Mouse (Mus musculus): ENCODE measurements around the gene 5730596B20Rik.

The 5730596B20Rik gene

DNA sequence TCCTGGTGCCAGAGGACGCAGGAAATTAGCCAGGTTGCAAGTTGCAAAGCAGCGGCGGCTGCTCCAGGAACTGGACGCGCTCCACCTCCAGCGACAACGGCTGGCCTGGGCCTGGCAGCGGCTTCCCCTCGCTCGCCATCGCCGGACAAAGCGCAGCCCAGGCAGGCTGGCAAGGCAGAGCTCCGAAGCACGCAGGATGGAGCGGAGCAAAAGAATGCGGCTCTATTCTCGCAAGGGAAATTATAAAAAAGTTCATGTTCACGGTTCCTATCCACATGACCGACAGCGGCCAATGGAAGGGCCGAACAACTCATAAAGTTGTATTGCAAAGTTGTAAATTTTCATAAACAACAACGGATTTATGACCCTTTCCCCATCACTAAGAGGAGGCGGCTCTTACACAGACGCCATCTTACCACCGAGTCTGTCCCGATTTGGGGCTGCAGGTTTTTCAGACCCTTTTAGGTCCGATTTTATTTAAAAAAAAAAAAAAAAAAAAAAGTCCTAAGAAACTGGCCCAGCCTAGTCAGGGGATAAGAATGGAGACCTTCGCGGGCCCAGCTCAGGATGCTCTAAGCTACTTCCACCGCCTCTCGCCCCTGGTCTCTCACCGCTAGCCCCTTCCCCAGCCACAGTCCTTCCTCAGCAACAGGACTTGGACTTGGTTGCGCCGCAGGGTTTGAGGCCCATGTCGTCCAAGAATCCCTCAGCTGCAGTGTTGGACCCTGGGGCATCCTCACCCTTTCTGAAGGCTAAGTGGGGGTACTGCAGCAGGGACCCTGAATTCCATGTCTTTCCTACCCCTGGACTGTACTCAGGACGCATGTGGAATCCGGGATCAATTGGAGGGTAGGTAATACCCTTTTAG, 36.1 kb downstream of the 5730596B20Rik start, which contains the start of the genes Hoxa3 and Gm28308:
Hoxa3 (minus strand) TSS at position 218 of the 868 bp plus-strand sequence.
Gm28308 (minus strand) TSS at position 221 of the 868 bp plus-strand sequence.
- no peak for DNase-seq (ENCODE audit: low spot score)

DNA sequence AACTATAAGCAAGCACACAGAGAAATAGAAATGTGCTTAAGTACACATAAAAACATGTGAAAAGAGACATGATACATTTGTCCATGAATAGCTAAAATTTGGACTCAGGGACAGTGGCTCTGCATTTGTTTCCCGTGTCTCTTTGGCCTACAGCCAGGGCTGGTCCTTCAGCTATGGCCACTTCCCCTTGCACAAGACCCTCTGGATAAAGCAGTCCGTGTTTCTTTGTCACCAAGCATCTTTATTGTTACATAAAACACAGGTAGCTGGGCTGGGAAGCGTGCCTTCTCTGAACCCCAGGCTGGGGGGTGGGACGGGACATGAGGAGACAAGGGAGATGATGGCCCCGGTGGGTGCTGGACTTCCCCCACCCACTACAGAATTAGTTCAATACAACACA, 37.0 kb downstream of the 5730596B20Rik start:
- no peak for DNase-seq (ENCODE audit: low spot score)

DNA sequence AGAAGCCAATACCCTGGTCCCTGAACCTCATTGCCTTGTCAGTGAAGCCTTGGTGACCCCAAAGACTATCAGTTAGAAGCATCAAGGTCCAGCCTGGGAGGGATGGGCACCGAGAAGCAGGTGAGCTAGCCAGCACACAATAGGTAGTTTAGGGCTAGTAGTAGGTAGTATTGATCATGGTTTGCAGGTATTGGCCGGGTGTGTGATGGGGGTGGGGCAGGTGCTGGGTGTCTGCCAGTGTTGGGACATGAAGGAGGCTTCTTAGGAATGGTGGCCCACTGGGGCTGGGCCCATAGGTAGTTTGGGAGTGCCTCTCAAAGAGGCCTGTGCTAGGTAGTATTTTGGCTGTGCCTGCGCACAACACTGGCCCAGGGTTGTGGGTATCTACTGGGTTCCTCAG, 37.8 kb downstream of the 5730596B20Rik start:
- no peak for DNase-seq (ENCODE audit: low spot score)

DNA sequence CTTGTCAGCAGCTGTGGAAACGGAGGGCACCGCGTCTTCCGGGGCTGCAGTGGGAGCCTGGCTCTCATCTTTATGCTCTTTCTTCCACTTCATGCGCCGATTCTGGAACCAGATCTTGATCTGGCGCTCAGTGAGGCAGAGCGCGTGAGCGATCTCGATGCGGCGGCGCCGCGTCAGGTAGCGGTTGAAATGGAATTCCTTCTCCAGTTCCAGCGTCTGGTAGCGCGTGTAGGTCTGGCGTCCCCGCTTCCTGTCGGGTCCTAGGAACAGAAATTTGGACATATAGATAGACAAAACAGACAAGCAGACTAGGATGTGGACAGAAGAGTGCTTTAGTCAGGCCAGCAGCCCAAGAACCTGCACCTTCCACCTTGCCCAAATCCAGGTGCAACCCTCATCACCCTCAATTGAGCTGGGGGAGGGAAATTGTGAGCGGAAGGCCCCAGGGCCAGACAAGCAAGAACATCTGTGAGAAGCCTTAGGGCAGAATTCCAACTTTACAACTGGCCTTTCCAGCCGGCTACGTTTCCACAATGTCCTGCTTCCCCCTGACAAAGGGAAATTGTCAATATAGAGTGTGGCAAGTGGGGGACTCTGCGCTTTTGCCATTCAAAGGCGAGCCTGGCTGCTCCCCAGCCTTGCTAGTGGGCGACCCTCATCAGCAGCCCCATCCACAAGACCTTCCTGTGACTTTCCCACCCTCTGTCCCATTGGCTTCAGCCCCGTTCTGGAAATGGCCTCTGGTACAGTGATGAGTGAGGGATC, 38.7 kb downstream of the 5730596B20Rik start:
- DNase-seq (ENCODE audit: low spot score), result peak; percentile 8

DNA sequence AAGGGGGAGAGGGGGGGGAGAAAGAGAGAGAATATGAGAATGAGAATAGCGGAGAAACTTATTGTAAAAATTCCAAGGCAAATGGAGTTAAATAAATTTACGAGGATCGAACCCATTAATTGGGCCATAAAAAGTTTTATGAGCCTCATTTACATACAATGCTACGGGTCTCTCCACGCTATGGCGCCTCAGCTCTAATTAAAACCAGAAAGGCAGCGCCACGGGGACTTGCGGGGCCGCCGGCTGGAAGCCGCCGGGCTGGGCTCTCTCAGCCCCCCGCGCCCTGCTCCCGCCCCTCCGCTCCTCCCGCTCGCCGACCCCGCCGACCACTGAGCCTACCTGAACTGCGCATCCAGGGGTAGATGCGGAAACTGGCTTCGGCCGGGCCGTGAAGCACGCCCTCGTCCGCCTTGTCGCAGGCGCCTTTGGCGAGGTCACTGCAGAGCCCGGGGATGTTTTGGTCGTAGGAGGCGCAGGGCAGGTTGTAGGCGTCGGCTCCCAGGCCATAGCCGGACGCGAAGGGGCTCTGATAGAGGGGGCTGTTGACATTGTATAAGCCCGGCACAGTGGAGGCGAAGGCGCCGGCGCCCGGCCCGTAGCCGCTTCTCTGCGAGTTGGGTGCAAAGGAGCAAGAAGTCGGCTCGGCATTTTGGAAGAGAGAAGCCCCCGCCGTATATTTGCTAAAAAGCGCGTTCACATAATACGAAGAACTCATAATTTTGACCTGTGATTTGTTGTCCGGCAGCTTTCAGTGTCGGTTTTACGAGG, 39.6 kb downstream of the 5730596B20Rik start:
- DNase-seq (ENCODE audit: low spot score), result peak; percentile 8

DNA sequence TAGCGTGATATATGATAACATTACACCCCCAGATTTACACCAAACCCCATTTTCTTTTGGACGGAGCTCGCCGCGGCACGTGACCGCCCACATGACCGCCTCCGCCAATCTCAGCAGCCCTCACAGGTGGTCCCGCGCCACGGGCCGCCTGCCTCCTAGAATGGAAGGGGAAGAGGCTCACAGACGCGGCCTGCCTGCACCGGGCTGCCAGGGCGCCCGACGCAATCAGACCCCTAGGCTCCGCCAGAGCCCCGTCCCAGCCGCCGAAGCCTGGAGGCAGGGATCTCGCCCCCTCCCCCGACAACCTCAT, 40.1 kb downstream of the 5730596B20Rik start:
- peak; percentile 55 for DNase-seq (ENCODE audit: low spot score)

DNA sequence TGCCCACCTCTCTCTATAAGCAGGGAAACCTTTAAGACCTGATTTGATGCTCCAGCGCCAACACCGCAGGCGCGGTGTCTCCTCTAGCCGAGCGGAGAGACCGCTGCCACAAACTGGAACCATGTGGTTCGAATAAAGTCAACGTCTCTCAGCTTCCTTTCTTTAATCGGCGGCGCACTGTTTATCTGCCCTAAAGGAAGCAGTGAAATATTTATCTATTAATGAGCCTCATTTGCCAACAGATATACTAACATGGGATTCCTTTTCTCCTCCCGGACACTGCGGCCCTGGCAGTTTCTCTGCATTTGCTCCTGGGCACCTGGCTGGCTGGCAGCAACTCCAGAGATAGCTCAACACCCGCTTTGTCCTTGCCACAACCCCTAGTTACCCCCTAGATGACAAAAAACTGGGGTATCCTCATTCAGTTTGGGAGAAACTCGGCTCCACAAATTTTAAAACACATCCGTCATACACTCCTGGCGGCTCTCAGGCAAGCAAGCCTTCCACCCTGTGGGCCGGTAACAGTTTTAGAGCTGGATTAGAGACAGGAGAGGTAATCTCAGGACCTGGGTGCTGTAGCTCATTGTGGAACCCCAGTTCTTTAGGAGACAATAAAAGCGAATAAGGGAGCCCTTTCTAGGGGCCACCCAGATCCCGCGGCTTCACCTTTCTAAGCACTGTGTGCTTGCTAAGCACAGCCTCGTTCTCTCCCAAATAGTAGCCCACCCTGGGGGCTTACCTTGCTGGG, 40.8 kb downstream of the 5730596B20Rik start:
- peak; percentile 8 for DNase-seq (ENCODE audit: low spot score)

DNA sequence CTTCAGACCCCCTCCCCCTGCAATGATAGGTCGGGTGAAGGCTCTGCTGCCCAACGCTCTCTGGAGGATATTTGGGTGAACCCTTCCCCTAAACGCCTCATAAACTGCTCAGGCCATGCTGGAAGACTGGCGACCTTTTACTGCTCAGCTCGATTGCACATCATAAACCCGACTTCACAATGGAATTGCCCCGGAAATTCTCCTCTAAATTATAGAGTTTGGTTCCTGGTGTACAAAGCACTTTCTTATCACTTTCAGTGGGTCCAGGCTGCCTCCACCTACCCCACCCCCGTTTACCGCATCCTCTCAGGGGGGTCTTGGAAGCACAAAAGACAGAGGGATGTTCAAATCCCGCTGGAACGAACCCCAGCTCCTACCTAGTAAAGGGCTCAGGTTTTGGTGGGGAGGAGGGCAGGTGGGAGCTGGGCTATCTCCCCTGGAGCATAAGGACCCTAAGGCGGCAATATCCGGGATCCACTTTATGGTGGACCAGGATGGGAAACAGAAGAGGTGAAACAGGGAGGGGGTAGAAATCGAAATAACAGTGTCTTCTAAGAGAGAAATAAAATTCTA, 41.4 kb downstream of the 5730596B20Rik start:
- no peak for DNase-seq (ENCODE audit: low spot score)

DNA sequence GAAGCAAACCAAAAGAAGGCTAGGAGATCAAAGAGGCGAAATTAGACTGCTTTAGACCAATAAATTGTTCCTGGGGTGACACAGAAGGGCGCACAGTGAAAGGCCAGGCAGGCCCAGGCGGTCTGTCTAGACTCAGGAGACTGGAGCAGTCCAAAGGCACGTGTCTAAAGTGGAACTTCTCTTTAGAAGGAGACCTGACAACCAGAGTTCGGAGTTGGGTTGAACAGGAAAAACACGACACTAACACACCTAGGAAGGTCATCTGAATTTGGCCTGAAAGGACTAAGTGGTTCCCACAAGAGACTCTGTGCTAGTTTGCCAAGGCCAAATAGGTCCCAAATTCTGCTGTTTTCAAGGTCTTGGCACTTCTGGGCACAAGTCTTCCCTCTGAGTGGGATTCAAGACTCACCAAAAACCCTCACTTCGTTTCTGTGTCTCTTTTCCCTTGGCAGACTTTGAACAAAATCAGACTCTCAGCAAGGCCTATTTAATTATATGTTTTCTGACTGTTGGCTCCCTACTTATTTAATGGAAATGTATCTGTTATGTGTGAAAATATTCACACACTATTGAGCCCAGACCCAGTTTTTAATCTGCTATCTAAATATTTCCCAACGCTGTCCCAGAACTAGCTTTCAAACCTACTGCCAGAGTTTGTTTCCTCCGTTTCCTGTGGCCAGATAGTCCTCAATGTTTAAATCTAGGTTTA, 42.1 kb downstream of the 5730596B20Rik start:
- peak; percentile 7 for DNase-seq (ENCODE audit: low spot score)

DNA sequence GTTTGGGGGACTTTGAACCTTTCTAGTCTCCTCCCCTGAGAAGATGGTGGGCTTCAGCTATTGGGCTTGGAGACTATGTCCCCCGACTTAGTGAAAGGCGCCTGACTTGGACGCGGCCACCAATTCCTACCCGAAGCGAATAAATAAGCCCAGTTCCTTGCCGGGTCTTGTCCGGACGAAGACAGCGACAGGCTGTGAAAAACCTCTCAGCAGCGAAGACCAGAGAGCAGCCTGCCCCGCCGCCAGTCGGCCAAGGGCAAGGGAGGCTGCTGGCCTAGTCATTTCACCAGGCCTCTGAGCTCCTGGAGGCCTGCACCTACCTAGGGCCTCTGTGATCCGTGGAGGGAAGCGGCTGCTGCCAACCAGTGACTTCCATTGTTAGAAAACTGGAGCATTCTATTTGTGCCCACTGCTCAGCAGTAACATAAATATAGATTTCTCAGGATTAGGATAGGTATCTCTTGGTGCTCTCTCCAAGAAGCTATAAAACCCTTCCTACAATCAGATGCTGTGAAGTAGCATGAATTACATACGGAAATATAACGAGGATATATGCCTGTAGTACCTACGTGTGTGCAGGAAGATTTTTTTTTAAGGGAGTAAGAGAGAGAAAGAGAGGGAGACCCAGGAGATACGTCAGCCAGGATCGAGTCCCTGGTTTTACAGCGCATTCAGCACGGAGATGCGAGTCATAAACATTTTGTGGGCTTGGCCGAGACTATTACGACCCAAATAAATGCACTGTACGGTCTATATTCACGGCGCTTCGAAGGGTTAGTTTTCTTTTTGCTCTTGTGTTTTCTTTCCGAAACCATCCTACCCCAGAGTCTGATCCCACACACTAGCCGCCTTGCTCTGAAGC, 42.9 kb downstream of the 5730596B20Rik start:
- peak; percentile 8 for DNase-seq (ENCODE audit: low spot score)

DNA sequence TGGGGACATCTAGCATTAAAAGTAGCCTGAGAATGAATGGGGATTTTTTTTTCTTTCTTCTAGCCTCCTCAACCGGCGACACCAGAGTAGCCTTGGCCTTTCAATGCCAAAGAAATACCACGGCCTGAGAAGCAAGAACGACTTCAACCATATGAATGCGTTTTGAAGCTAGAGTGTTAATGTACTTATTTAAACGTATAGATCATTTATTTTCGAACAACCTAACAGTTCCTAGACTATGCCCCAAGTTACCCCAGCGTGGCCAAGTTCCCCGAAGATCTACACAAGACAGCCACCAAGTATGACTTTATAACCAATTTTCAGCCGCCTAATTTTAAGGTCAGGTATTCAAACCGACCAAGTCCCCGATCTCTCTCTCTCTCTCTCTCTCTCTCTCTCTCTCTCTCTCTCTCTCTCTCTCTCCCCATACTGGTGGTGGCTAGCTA, 43.6 kb downstream of the 5730596B20Rik start:
- no peak for DNase-seq (ENCODE audit: low spot score)

DNA sequence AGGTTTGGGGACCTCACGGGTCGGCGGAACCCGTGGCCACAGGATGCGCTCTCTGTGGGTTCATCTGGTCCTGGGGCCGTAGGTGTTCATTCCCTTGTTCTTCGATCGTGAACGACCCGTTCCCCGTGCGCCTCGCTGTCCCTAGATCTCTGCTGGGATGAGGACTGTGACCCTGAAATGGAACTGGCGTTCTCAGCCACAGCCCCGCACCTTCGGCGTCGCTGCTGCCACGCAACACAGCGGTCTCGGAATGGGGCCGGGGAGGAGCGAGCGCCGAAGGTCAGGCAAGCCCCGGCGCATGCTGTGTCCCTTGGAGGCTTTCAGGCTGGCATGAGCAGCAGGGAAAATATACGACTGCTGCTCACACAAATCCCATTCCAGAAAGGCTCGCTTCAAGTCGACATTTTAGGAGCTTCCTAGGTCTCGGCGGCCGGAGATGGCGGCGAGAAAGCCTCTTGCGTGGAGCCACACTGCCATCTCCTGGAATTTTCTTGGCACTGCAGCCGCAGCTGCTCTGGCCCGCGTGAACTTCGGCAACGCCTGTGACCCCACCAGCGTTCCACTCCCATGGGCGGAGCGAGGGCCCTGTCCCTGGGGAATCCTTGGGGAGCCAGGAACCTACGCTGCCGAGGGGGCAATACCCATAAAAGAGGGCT, 44.2 kb downstream of the 5730596B20Rik start, which contains the start of gene Hoxa7:
Hoxa7 (minus strand) TSS at position 518 of the 656 bp plus-strand sequence.
- peak; percentile 83 for DNase-seq (ENCODE audit: low spot score)

DNA sequence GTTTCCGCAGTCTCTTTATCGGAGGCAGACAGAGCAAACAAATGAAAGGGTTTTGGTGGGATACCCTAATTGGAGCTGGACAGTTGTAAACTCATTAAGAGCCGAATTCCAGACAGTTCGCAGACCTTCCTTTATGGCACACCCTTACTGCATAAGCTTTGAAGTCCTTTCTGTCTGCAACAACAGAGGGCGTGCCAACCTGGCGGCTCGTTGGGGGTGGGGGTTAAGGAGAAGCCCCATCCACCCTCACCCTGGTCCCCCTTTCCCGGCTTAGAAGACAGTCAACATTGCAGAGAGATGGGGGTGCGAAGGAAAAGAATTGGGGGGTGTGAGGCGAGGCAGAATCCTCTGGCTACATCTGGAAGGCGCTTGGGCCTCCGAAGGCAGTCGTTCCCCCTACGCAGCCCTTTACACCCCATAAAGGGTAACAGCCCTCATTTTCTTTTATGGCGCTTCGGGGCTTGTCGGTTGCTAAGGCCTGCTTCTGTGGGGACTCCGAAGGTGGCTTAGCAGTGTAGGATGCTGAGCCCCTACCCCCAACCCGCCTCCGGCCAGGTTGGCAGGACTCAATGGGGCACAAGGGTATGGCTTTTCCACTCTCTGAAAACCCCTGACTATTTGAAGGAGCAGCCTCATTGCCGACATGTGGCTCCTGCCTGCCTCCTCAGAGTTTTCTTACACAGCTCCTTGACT, 44.8 kb downstream of the 5730596B20Rik start:
- DNase-seq (ENCODE audit: low spot score), result no peak

DNA sequence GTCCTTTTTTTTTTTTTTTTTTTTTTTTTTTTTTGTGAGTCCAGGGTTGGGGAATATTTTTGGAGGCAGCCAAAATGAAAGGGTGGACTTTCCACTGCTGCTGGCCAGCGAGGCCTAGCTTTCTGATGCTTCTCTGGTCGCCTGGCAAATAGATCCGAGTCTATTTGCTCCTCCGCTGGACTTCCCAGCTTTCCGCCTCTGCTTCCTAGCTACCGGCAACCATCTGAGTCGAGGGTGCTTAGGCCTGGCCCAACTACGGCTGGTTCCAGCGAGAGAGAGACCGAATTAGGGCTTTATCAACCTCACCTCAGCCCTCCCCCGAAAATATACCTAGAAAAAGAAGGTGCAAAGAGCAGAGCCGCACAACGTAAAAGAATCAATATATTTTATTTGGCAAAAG, 45.4 kb downstream of the 5730596B20Rik start:
- DNase-seq (ENCODE audit: low spot score), result peak; percentile 7

DNA sequence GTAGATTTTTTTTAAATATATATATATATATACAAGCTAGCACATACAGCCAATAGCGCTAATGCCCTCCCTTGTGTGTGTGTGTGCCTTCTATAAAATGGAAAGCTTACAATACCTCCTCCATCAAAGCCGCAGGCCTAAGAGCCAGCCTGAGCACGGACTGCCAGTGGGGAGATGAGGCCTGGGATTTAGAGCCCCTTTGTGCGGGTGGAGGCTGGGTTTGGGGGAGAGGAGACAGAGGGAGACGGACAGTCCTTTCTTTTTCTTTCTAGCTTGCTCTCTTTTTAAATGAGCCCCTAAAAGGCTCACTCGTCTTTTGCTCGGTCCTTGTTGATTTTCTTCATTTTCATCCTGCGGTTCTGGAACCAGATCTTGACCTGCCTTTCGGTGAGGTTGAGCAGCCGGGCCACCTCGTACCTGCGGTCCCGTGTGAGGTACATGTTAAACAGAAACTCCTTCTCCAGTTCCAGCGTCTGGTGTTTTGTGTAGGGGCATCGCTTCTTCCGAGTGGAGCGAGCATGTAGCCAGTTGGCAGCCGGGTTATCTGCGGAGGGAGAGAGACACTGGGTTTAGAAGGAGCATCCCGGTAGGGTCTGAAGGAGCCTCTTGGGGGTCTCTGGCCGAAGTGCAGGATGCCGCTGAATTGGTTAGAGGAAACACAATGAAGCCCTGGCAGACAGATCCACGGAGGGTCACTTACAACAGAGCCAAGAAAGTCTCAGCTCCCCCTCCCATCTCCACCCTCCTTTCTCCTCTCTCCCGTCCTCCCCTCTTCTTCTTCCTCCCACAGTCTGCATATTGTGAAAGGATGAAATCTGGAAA, 46.9 kb downstream of the 5730596B20Rik start:
- DNase-seq (ENCODE audit: low spot score), result no peak

DNA sequence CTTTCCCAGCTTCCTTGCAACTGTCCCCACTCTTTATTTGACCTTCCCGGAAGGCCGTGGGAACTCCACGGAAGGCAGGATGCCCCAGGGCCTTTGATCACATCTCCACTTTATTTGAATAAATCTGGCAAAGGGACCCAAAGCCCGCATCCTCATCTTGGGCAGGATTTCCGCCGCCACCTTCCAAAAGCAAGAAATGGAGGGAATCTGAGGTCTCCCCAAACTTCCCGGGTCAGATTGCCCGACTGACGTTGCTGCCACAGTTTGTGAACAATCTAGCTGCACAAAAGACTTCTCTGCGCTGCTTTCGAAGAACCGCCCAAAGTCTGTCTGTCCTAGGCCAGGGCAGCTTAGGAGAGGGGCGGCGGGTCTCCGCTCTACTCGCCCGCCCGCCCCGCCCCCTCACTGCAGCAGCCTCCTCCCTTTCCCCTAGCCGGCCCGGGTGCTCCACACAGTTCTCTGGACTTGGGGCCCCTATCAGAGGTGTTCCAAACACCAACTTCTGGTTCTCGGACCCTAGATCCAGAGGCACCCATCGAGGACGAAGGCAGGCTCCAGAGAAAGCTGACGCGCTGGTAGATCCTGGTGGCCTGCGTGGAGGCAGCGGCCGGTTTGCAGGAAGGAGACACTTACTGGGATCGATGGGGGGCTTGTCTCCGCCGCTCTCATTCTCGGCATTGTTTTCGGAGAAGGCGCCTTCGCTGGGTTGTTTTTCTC, 47.8 kb downstream of the 5730596B20Rik start:
- no peak for DNase-seq (ENCODE audit: low spot score)
